Mouse (Mus musculus): ENCODE data around the gene Trim15.

GRCm38 (mm10) chr17:36893387-36893786, 26.4 kb upstream of the Trim15 start:
- no peak for TF ChIP-seq CTCF (IDR thresholded peaks at IDR 0.05; ENCODE audit: borderline replicate concordance, extremely low read depth, insufficient read depth, insufficient read length)
- TF ChIP-seq POLR2A (IDR thresholded peaks at IDR 0.05; ENCODE audit: borderline replicate concordance, extremely low read depth, insufficient read depth, insufficient read length, poor library complexity, severe bottlenecking) = no peak

Measured in brain, embryonic 14.5 days (tissue).